Mouse (Mus musculus): ENCODE measurements around the gene Emc6. TPM values are rescaled to one million over a fixed set of nuclear protein-coding genes. Genes with fewer than 3 reads are reported as not detected.

Gene Emc6
- total RNA-seq, 2 experiments from 2014 or later, result 51.3 to 65.6 TPM

DNA sequence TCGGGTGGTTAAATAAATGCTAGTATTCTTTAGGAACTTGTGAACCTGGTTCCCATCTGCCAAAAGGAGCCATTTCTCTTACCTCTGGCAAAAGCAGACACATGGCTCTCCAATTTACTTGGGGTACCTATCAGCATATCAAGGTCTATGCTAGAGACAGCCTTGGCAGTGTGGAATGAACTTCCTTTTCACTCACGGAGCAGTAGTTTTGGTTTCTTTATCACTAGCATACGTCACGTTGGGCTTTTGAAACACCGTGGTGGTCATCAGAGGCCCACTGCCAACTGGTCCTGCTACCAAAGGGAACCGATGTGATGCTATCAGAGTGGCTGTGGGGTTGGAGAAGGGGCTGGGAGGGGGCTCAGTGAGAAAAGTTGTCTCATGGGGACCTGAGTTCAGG is 43.8 kb downstream of the Emc6 start:
- no peak for DNase-seq (ENCODE audit: extremely low spot score in 1 of 2, low spot score in 1 of 2)

GRCm38 (mm10) chr11:73131020-73131419 is 45.8 kb downstream of the Emc6 start:
- no peak for DNase-seq (ENCODE audit: extremely low spot score in 1 of 2, low spot score in 1 of 2)

DNA sequence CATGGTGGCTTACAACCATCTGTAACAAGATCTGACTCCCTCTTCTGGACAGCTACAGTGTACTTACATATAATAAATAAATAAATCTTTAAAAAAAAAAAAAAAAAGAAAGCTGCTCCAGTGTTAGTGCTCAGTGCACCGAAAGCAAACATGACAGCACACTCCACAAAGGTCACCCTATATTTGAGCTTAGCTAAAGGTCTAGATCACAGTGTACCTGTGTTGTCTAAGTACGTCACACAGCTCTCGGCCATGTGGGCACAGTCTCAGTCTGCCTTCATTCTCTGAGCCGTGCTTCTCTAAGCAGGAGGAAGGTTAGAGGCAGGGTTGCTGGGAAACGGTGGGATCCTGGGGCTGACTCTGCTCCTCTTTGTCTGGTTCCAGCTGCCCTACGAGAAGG is 50.3 kb downstream of the Emc6 start:
- no peak for DNase-seq (ENCODE audit: extremely low spot score in 1 of 2, low spot score in 1 of 2)

Other genes with a start within 250 kb of the Emc6 start
- 1 to 10 TPM; 4.9 to 6.6 TPM for gene Atp2a3, start 215.9 kb downstream of the Emc6 start, total RNA-seq (2021)
- gene P2rx1, start 177.9 kb downstream of the Emc6 start, total RNA-seq (2021), result under 1 TPM; 0.54 to 0.69 TPM
- 100 to 1,000 TPM; 128 to 155 TPM for gene Camkk1, start 158.0 kb downstream of the Emc6 start, total RNA-seq (2021)
- 10 to 100 TPM in 1 of 2 experiments, 1 to 10 TPM in 1; 8.5 to 10.4 TPM for gene Ncbp3, start 129.3 kb downstream of the Emc6 start, total RNA-seq (2021)
- under 1 TPM; 0.12 to 0.15 TPM for gene Itgae, start 86.5 kb downstream of the Emc6 start, total RNA-seq (2021)
- under 1 TPM; 0.30 to 0.33 TPM for gene Haspin, start 38.7 kb downstream of the Emc6 start, total RNA-seq (2021)
- 1 to 10 TPM; 2.5 to 2.6 TPM for gene P2rx5, start 16.6 kb downstream of the Emc6 start, total RNA-seq (2021)
- 10 to 100 TPM; 11.6 to 13.3 TPM for gene Tax1bp3, start within 50 bp of the Emc6 start, total RNA-seq (2021)
- 10 to 100 TPM; 16.5 to 23.0 TPM for gene Ctns, start 22.0 kb upstream of the Emc6 start, total RNA-seq (2021)
- 1 to 10 TPM; 3.0 to 4.1 TPM for gene Shpk, start 22.4 kb upstream of the Emc6 start, total RNA-seq (2021)
- gene Trpv1, start 57.3 kb upstream of the Emc6 start, total RNA-seq (2021), result under 1 TPM in 1 of 2 experiments, not detected in 1; 0.12 TPM
- under 1 TPM; 0.34 to 0.40 TPM for gene Trpv3, start 90.4 kb upstream of the Emc6 start, total RNA-seq (2021)
- 10 to 100 TPM; 11.7 to 14.6 TPM for gene Aspa, start 152.6 kb upstream of the Emc6 start, total RNA-seq (2021)
- gene Gm49340, start 152.7 kb upstream of the Emc6 start, total RNA-seq (2021), result not detected
- not detected for gene Spata22, start 152.7 kb upstream of the Emc6 start, total RNA-seq (2021)
- not detected for gene Olfr20, start 173.7 kb upstream of the Emc6 start, total RNA-seq (2021)
- gene Olfr376, start 194.2 kb upstream of the Emc6 start, total RNA-seq (2021), result not detected
- gene Olfr1, start 222.6 kb upstream of the Emc6 start, total RNA-seq (2021), result not detected